Mouse (Mus musculus) spleen, adult 2 months (tissue): Measurements from ENCODE around the gene Sgce. TPM values are rescaled to one million over a fixed set of nuclear protein-coding genes. Genes with fewer than 3 reads are reported as not detected.
A peak's percentile ranks its signal among the peaks of the same experiment; 100 is the strongest.
"Not testable (repeated sequence)": the region's sequence is repeated elsewhere in the genome, so short reads cannot be mapped to it uniquely, and the experiment has no call there.

Experiments
- DNase-seq, 2 experiments: peaks; one replicate each; pipeline versions ENCODE4 v3.0.0 to v3.0.0-alpha.2; 2012 to 2021; ENCODE audit warnings: low spot score in 2 of 2, low read depth in 1 of 2
- H3K27ac ChIP-seq: fragments of 200-500 bp; 2 replicates; pipeline ENCODE4 v1.5.1; 2012; ENCODE audit warnings: low read length, inconsistent platforms; ENCODE audit not compliant: insufficient read depth
- H3K27me3 ChIP-seq: fragments of 200-500 bp; 2 replicates; pipeline ENCODE4 v1.6.1; 2012; ENCODE audit warnings: mild to moderate bottlenecking, moderate library complexity, low read length, inconsistent platforms; ENCODE audit not compliant: control insufficient read depth, insufficient read depth
- H3K36me3 ChIP-seq: fragments of 200-500 bp; 2 replicates; pipeline ENCODE4 v1.6.1; 2012; ENCODE audit warnings: mild to moderate bottlenecking, low read length, inconsistent platforms; ENCODE audit not compliant: control insufficient read depth, insufficient read depth
- H3K4me1 ChIP-seq: fragments of 200-500 bp; 2 replicates; pipeline ENCODE4 v1.6.1; 2011; ENCODE audit warnings: inconsistent platforms; ENCODE audit not compliant: control insufficient read depth, insufficient read depth, insufficient read length
- H3K4me3 ChIP-seq: fragments of 200-500 bp; 2 replicates; pipeline ENCODE4 v1.5.1; 2011; ENCODE audit warnings: mild to moderate bottlenecking, inconsistent platforms; ENCODE audit not compliant: insufficient read depth, insufficient read length; ENCODE audit errors: extremely low read depth
- CTCF ChIP-seq: fragments of 200-500 bp; IDR thresholded peaks from 2 replicates; pipeline ENCODE4 v1.5.1; 2011; ENCODE audit warnings: mild to moderate bottlenecking, inconsistent platforms; ENCODE audit not compliant: insufficient read depth, insufficient read length, insufficient replicate concordance; ENCODE audit errors: extremely low read depth
- POLR2A ChIP-seq: fragments of 200-500 bp; IDR thresholded peaks from 2 replicates; pipeline ENCODE4 v1.6.1; 2011; ENCODE audit warnings: low read depth, low read length, inconsistent platforms
- WGBS: fragments of 180-500 bp; shearing (Covaris S2); methylation state at CpG from one replicate; pipeline ENCODE4 v1.1.7; 2018; 5-methylcytosine and 5-hydroxymethylcytosine counted together
- polyA plus RNA-seq: library from polyadenylated mRNA; depleted of rRNA; stranded (reverse); fragments of >200 nt; gene quantifications from 2 replicates; pipeline ENCODE4 v1.2.3, GENCODE M21; 2012; rRNA removed

Gene Sgce
- 3.0 and 3.4 TPM in 2 replicates for polyA plus RNA-seq

- H3K4me3 ChIP-seq: peak within 1 kb of the TSS; percentile 45
- H3K27me3 ChIP-seq: peaks cover 1% of the 10 kb centered on the region; the same call in 1 of the 2 replicates
- no peaks in the 10 kb centered on the region for H3K36me3 ChIP-seq
- no peaks in the 10 kb centered on the region for H3K4me1 ChIP-seq
- no peak for TF ChIP-seq POLR2A
- TF ChIP-seq CTCF: peak; percentile 45; the same call in 1 of the 2 replicates
- DNase-seq: peak in 1 of 2 experiments; percentile 14
- 64% methylated on average over 38 of the region's 38 CpGs for whole genome bisulfite sequencing
- H3K27ac ChIP-seq: no peak within 1 kb of the TSS
These were observed at the start of gene Sgce, which contains the start of gene Peg10 for GRCm38 (mm10) chr6:4746696-4747439. Gene Sgce (minus strand): TSS chr6:4747207. Gene Peg10 (plus strand): TSS chr6:4747306.

GRCm38 (mm10) chr6:4796281-4796680 is 49.3 kb upstream of the Sgce start:
- Histone ChIP-seq H3K4me3 (no peak overlapping the region), H3K36me3 (no peaks in the 10 kb centered on the region), H3K4me1 (0 out of 2 replicates have a peak, but pooled peaks cover 2% of the 10 kb centered on the region), H3K27me3 (no peaks in the 10 kb centered on the region), H3K27ac (no peak overlapping the region)
- no peak for DNase-seq
- TF ChIP-seq CTCF (no peak), POLR2A (no peak)
- 89% methylated on average over 1 of the region's 1 CpGs for WGBS

- no peaks in the 10 kb centered on the region for H3K4me1 ChIP-seq
- no peak for DNase-seq
- WGBS: 72% methylated on average over 2 of the region's 2 CpGs
- no peak overlapping the region for H3K27ac ChIP-seq
- H3K4me3 ChIP-seq: no peak overlapping the region
- H3K27me3 ChIP-seq: no peaks in the 10 kb centered on the region
- no peak for TF ChIP-seq POLR2A
- no peak for TF ChIP-seq CTCF
- no peaks in the 10 kb centered on the region for H3K36me3 ChIP-seq
These were observed 15.2 kb upstream of the Sgce start for GRCm38 (mm10) chr6:4762252-4762651.

GRCm38 (mm10) chr6:4761415-4762142 is 14.6 kb upstream of the Sgce start:
- WGBS: 56% methylated on average over 3 of the region's 3 CpGs
- H3K36me3 ChIP-seq, H3K27me3 ChIP-seq, H3K4me1 ChIP-seq, DNase-seq, H3K4me3 ChIP-seq, H3K27ac ChIP-seq: not testable (repeated sequence)

GRCm38 (mm10) chr6:4754886-4755285 is 7.9 kb upstream of the Sgce start:
- Histone ChIP-seq H3K4me1 (no peaks in the 10 kb centered on the region), H3K27me3 (no peaks in the 10 kb centered on the region), H3K4me3 (no peak overlapping the region), H3K27ac (no peak overlapping the region), H3K36me3 (no peaks in the 10 kb centered on the region)
- DNase-seq: no peak
- no peak for TF ChIP-seq POLR2A
- no peak for TF ChIP-seq CTCF
- 93% methylated on average over 16 of the region's 16 CpGs for WGBS

- Histone ChIP-seq H3K36me3 (no peaks in the 10 kb centered on the region), H3K4me3 (no peak overlapping the region), H3K27ac (no peak overlapping the region), H3K4me1 (no peaks in the 10 kb centered on the region), H3K27me3 (no peaks in the 10 kb centered on the region)
- no peak for DNase-seq
- TF ChIP-seq CTCF (no peak), POLR2A (no peak)
- WGBS: 90% methylated on average over 10 of the region's 10 CpGs
These were observed 7.3 kb upstream of the Sgce start for GRCm38 (mm10) chr6:4754286-4754685.

- Histone ChIP-seq H3K36me3 (no peaks in the 10 kb centered on the region), H3K4me3 (no peak overlapping the region), H3K27ac (no peak overlapping the region), H3K4me1 (no peaks in the 10 kb centered on the region), H3K27me3 (peaks cover 1% of the 10 kb centered on the region; the same call in 1 of the 2 replicates)
- no peak for DNase-seq
- WGBS: 87% methylated on average over 4 of the region's 4 CpGs
- no peak for TF ChIP-seq POLR2A
- TF ChIP-seq CTCF: no peak
These were observed 4.3 kb upstream of the Sgce start for GRCm38 (mm10) chr6:4751355-4751754.
